Mouse (Mus musculus) liver, postnatal 0 days (tissue): Measurements from ENCODE around the gene Uqcr11. TPM values are rescaled to one million over a fixed set of nuclear protein-coding genes. Genes with fewer than 3 reads are reported as not detected.

Source experiments
- ATAC-seq: fragments of 200-750 bp; cut with Nextera tagmentation; 2 replicates; pipeline ENCODE4 v1.8.0; 2017; ENCODE audit warnings: mild to moderate bottlenecking, moderate library complexity
- DNase-seq: peaks from one replicate; pipeline ENCODE4 v3.0.0-alpha.2; 2016
- H3K27ac ChIP-seq: fragments of 300-500 bp; sonication (generic); 2 replicates; pipeline ENCODE4 v1.5.1; 2014; ENCODE audit warnings: antibody characterized with exemption, moderate library complexity, mild to moderate bottlenecking, low read depth
- H3K27me3 ChIP-seq: fragments of 300-500 bp; sonication (generic); 2 replicates; pipeline ENCODE4 v1.6.1; 2014; ENCODE audit warnings: low read length, control low read depth, mixed read lengths; ENCODE audit not compliant: insufficient read depth
- H3K36me3 ChIP-seq: fragments of 300-500 bp; sonication (generic); replicated peaks from 2 replicates; pipeline ENCODE4 v1.6.1; 2014; ENCODE audit warnings: mild to moderate bottlenecking, control low read depth, low read length, moderate library complexity, mixed read lengths; ENCODE audit not compliant: insufficient read depth
- H3K4me1 ChIP-seq: fragments of 300-500 bp; sonication (generic); 2 replicates; pipeline ENCODE4 v1.6.1; 2014; ENCODE audit warnings: antibody characterized with exemption, mild to moderate bottlenecking, control low read depth; ENCODE audit not compliant: insufficient read depth
- H3K4me2 ChIP-seq: fragments of 300-500 bp; sonication (generic); 2 replicates; pipeline ENCODE4 v1.6.1; 2014; ENCODE audit warnings: low read depth, mild to moderate bottlenecking, low read length, moderate library complexity, mixed read lengths
- H3K4me3 ChIP-seq: fragments of 300-500 bp; sonication (generic); 2 replicates; pipeline ENCODE4 v1.5.1; 2014; ENCODE audit warnings: low read depth, low read length
- H3K9ac ChIP-seq: fragments of 300-500 bp; sonication (generic); replicated peaks from 2 replicates; pipeline ENCODE4 v1.6.1; 2014; ENCODE audit warnings: mild to moderate bottlenecking, moderate library complexity
- H3K9me3 ChIP-seq: fragments of 300-500 bp; sonication (generic); 2 replicates; pipeline ENCODE4 v1.6.1; 2016; ENCODE audit warnings: mild to moderate bottlenecking, control low read depth, low read length, mixed read lengths
- CTCF ChIP-seq: sonication (generic); IDR thresholded peaks from 2 replicates; pipeline ENCODE4 v1.5.1; 2016; ENCODE audit warnings: antibody characterized with exemption, low read depth
- EP300 ChIP-seq: IDR thresholded peaks from 2 replicates; pipeline ENCODE4 v1.6.1; 2016; ENCODE audit warnings: antibody characterized with exemption, low read depth, mild to moderate bottlenecking
- WGBS: fragments of 180-500 bp; shearing (Covaris S2); extraction: QIAGEN DNeasy Blood & Tissue Kit; methylation state at CpG from one replicate; pipeline ENCODE4 v1.1.7; 2014; ENCODE audit not compliant: insufficient replicate concordance; 5-methylcytosine and 5-hydroxymethylcytosine counted together
- polyA plus RNA-seq: library from polyadenylated mRNA; unstranded; fragments of >200 nt; fragmentation: Nextera tagmentation; extraction: Ambion mirVana; gene quantifications from 2 replicates; pipeline ENCODE4 v1.2.1, GENCODE M21; 2015

Gene Uqcr11
- 753 and 771 TPM in 2 replicates for polyA plus RNA-seq

GRCm38 (mm10) chr10:80406684-80407501, at the start of gene Uqcr11:
TSS of gene Uqcr11 (minus strand) at chr10:80406830.
- Histone ChIP-seq H3K4me3 (peak within 1 kb of the TSS; percentile 70), H3K36me3 (peaks cover 48% of the 10 kb centered on the region), H3K9ac (peak within 1 kb of the TSS; percentile 80), H3K27ac (peak within 1 kb of the TSS; percentile 85), H3K9me3 (no peaks in the 10 kb centered on the region), H3K4me2 (peak within 1 kb of the TSS; percentile 88), H3K27me3 (no peaks in the 10 kb centered on the region), H3K4me1 (peaks cover 22% of the 10 kb centered on the region)
- no peak for TF ChIP-seq CTCF
- DNase-seq (peak; percentile 92), ATAC-seq (peak; percentile 83)
- WGBS: under 1% methylated on average over 27 of the region's 27 CpGs

- H3K4me3 ChIP-seq: no peak overlapping the region
- no peaks in the 10 kb centered on the region for H3K9me3 ChIP-seq
- ATAC-seq (no peak), DNase-seq (no peak)
- H3K9ac ChIP-seq: no peak overlapping the region
- no peak overlapping the region for H3K27ac ChIP-seq
- no peaks in the 10 kb centered on the region for H3K4me1 ChIP-seq
- peaks cover 7% of the 10 kb centered on the region; the same call in 1 of the 2 replicates for H3K27me3 ChIP-seq
- no peaks in the 10 kb centered on the region for H3K36me3 ChIP-seq
- WGBS: 76% methylated on average over 5 of the region's 5 CpGs
- TF ChIP-seq CTCF (no peak), EP300 (no peak)
- no peak overlapping the region for H3K4me2 ChIP-seq
These were observed 49.1 kb upstream of the Uqcr11 start for GRCm38 (mm10) chr10:80455697-80456096.

DNA sequence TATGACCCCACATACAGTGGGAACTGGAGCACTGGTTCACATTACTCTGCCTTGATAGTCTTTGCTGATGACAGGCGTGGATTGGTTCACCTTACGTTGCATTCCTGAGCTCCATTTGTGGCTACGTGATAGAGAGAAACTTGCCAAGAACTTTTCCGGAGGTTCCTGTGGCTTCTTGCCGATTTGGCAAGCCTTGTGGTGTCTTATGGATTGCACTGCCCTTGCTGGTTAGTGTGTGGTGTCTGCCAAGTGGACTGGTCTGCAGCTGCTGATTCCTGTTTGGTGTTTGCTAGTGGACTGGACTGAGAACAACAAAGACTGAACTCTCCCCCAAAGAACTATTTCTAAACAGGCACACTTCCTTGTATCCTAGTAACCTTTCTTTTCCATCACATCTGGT, 48.2 kb upstream of the Uqcr11 start:
- no peaks in the 10 kb centered on the region for H3K36me3 ChIP-seq
- DNase-seq: no peak
- H3K9me3 ChIP-seq: no peaks in the 10 kb centered on the region
- no peak overlapping the region for H3K9ac ChIP-seq
- no peaks in the 10 kb centered on the region for H3K4me1 ChIP-seq
- TF ChIP-seq EP300: no peak
- TF ChIP-seq CTCF: no peak
- no peak overlapping the region for H3K27ac ChIP-seq
- 78% methylated on average over 5 of the region's 5 CpGs for WGBS
- ATAC-seq: no peak
- H3K4me2 ChIP-seq: no peak overlapping the region
- H3K27me3 ChIP-seq: peaks cover 7% of the 10 kb centered on the region; the same call in 1 of the 2 replicates
- no peak overlapping the region for H3K4me3 ChIP-seq

- ATAC-seq (no peak), DNase-seq (no peak)
- 66% methylated on average over 10 of the region's 10 CpGs for WGBS
- H3K36me3 ChIP-seq: no peaks in the 10 kb centered on the region
- no peak overlapping the region for H3K4me3 ChIP-seq
- H3K27me3 ChIP-seq: peaks cover 7% of the 10 kb centered on the region; the same call in 1 of the 2 replicates
- H3K27ac ChIP-seq: no peak overlapping the region
- no peak overlapping the region for H3K4me2 ChIP-seq
- TF ChIP-seq CTCF (no peak), EP300 (no peak)
- H3K9ac ChIP-seq: no peak overlapping the region
- no peaks in the 10 kb centered on the region for H3K4me1 ChIP-seq
- H3K9me3 ChIP-seq: no peaks in the 10 kb centered on the region
These were observed 47.0 kb upstream of the Uqcr11 start for GRCm38 (mm10) chr10:80453601-80454000.

DNA sequence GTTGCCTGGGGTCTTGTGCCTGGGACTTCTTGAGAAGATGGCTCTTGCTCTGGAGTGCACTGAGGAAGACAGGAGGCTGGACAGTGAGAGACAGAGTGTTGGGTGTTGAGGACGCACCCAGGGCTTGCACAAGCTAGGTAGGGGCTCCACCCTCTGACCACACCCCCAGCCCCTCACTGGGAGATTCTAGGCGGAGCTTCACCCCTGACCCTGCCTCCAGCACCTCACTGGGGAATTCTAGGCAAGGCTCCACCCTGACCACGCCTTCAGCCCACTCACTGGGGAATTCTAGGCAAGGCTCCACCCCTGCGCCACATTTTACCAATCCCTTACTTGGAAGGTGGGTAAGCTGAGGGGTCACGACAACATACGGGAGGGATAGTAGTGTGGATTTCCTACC, 44.0 kb upstream of the Uqcr11 start:
- 23% methylated on average over 6 of the region's 6 CpGs for WGBS
- H3K27me3 ChIP-seq: peaks cover 9% of the 10 kb centered on the region; the same call in 1 of the 2 replicates

GRCm38 (mm10) chr10:80445898-80446601, 39.4 kb upstream of the Uqcr11 start:
- 7% methylated on average over 26 of the region's 26 CpGs for WGBS
- DNase-seq: peak; percentile 84
- Histone ChIP-seq H3K9me3 (no peaks in the 10 kb centered on the region), H3K4me3 (no peak overlapping the region), H3K4me1 (peaks cover 18% of the 10 kb centered on the region), H3K36me3 (no peaks in the 10 kb centered on the region), H3K27ac (no peak overlapping the region), H3K9ac (no peak overlapping the region), H3K4me2 (no peak overlapping the region), H3K27me3 (0 out of 2 replicates have a peak, but pooled peaks cover 2% of the 10 kb centered on the region)
- peak; percentile 79 for ATAC-seq
- TF ChIP-seq EP300 (no peak), CTCF (peak; percentile 99)

More for the DNA sequence above, 44.0 kb upstream of the Uqcr11 start:
- Histone ChIP-seq H3K4me2 (no peak overlapping the region), H3K4me3 (no peak overlapping the region), H3K4me1 (peaks cover 10% of the 10 kb centered on the region), H3K36me3 (no peaks in the 10 kb centered on the region), H3K9me3 (no peaks in the 10 kb centered on the region), H3K9ac (no peak overlapping the region), H3K27ac (no peak overlapping the region)
- ATAC-seq (no peak), DNase-seq (no peak)
- TF ChIP-seq CTCF (no peak), EP300 (no peak)
